In genomic region chr9:51136985-51137384, GRCm38 (mm10) we compare ENCODE assay signal across 10 mouse cellular contexts. TPM values are rescaled to one million over a fixed set of nuclear protein-coding genes. Genes with fewer than 3 reads are reported as not detected.
A peak's percentile ranks its signal among the peaks of the same experiment; 100 is the strongest.
DNase-seq lines count a peak whose midpoint lies in the region; ATAC-seq lines count a peak whose summit lies in the region.
"Had no signal": no experiment of that assay in that cellular context is flagged by ENCODE, and none has a peak within 500 bp of the region (broad histone marks: within the 10 kb centered on the region; RNA-seq: fewer than 3 reads in every experiment).

No protein-coding gene starts in this region.

- H3K4me1 ChIP-seq in hindbrain, embryonic 10.5 days (replicated peaks) = no peaks in the 10 kb centered on the region
- no peaks in the 10 kb centered on the region for H3K4me1 ChIP-seq in hindbrain, embryonic 12.5 days
- H3K4me1 ChIP-seq in embryonic facial prominence, embryonic 10.5 days = no peaks in the 10 kb centered on the region

- H3K36me3 ChIP-seq in hindbrain, embryonic 10.5 days = no peaks in the 10 kb centered on the region
- no peaks in the 10 kb centered on the region for H3K36me3 ChIP-seq in hindbrain, embryonic 12.5 days
- no peaks in the 10 kb centered on the region for H3K36me3 ChIP-seq in embryonic facial prominence, embryonic 10.5 days (replicated peaks)

- ATAC-seq in hindbrain, embryonic 12.5 days (ENCODE audit: low FRiP score) = no peak

- intact Hi-C loops in gastrocnemius, postnatal 36 days (cut with DNase I) = no loop called here

- no peak overlapping the region for H3K4me2 ChIP-seq in hindbrain, embryonic 12.5 days (replicated peaks)

- WGBS in hindbrain, embryonic 10.5 days = 66% methylated on average over 3 of the region's 3 CpGs
- WGBS in hindbrain, embryonic 12.5 days = 70% methylated on average over 3 of the region's 3 CpGs
- WGBS in embryonic facial prominence, embryonic 10.5 days = 60% methylated on average over 3 of the region's 3 CpGs

- no peaks in the 10 kb centered on the region for H3K9me3 ChIP-seq in hindbrain, embryonic 10.5 days
- no peaks in the 10 kb centered on the region for H3K9me3 ChIP-seq in hindbrain, embryonic 12.5 days (replicated peaks)
- H3K9me3 ChIP-seq in embryonic facial prominence, embryonic 10.5 days = no peaks in the 10 kb centered on the region

- H3K27ac ChIP-seq in hindbrain, embryonic 10.5 days = no peak overlapping the region
- H3K27ac ChIP-seq in hindbrain, embryonic 12.5 days = no peak overlapping the region
- H3K27ac ChIP-seq in embryonic facial prominence, embryonic 10.5 days (replicated peaks) = no peak overlapping the region

- peak; percentile 19 for DNase-seq in hindbrain, embryonic 10.5 days (ENCODE audit: low spot score)
- DNase-seq in thymus, postnatal 0 days (ENCODE audit: low spot score) = peak; percentile 33
- DNase-seq in thymus, adult 18-20 months = no peak
- peak; percentile 31 for DNase-seq in embryonic facial prominence, embryonic 10.5 days (ENCODE audit: low spot score)
- peak; percentile 48 for DNase-seq in lung, postnatal 36 days
- no peak for DNase-seq in gastrocnemius, postnatal 36 days
- DNase-seq in MN1 (ENCODE audit: low spot score) = no peak

- H3K4me3 ChIP-seq in hindbrain, embryonic 10.5 days = no peak overlapping the region
- H3K4me3 ChIP-seq in hindbrain, embryonic 12.5 days = no peak overlapping the region
- no peak overlapping the region for H3K4me3 ChIP-seq in embryonic facial prominence, embryonic 10.5 days
- H3K4me3 ChIP-seq: myocyte had no signal

- H3K9ac ChIP-seq in hindbrain, embryonic 12.5 days = no peak overlapping the region

- H3K27me3 ChIP-seq in hindbrain, embryonic 10.5 days (ENCODE audit: insufficient read depth, poor library complexity, severe bottlenecking) = no peaks in the 10 kb centered on the region
- no peaks in the 10 kb centered on the region for H3K27me3 ChIP-seq in hindbrain, embryonic 12.5 days
- no peaks in the 10 kb centered on the region for H3K27me3 ChIP-seq in embryonic facial prominence, embryonic 10.5 days (replicated peaks; ENCODE audit: low read depth, poor library complexity, severe bottlenecking)

RNA-seq across cellular contexts. Expression of gene Gm32742, which starts 28.3 kb away (rescaled TPM):
- polyA plus RNA-seq in hindbrain, embryonic 10.5 days (2016; fragmentation: Nextera tagmentation; extraction: Ambion mirVana) = 0.03 TPM in 1 of 2 replicates, not detected in the other
- 0.05 and 0.06 TPM in 2 replicates for polyA plus RNA-seq in hindbrain, embryonic 12.5 days (2016; fragmentation: Nextera tagmentation; extraction: Ambion mirVana)
- polyA plus RNA-seq in thymus, postnatal 0 days (2015; fragmentation: Nextera tagmentation; extraction: Ambion mirVana) = 0.23 and 0.33 TPM in 2 replicates
- polyA plus RNA-seq in embryonic facial prominence, embryonic 10.5 days (2016; fragmentation: Nextera tagmentation; extraction: Ambion mirVana) = 0.01 TPM in 2 replicates
- not detected for total RNA-seq in gastrocnemius, postnatal 36 days (2021)

RNA-seq across cellular contexts. Expression of gene 4833427G06Rik, which starts 35.1 kb away (rescaled TPM):
- polyA plus RNA-seq in hindbrain, embryonic 10.5 days (2016; fragmentation: Nextera tagmentation; extraction: Ambion mirVana) = 0.45 and 2.1 TPM in 2 replicates
- polyA plus RNA-seq in hindbrain, embryonic 12.5 days (2016; fragmentation: Nextera tagmentation; extraction: Ambion mirVana) = 1.3 and 1.9 TPM in 2 replicates
- polyA plus RNA-seq in thymus, postnatal 0 days (2015; fragmentation: Nextera tagmentation; extraction: Ambion mirVana) = 0.95 and 1.1 TPM in 2 replicates
- not detected in 2 replicates for polyA plus RNA-seq in embryonic facial prominence, embryonic 10.5 days (2016; fragmentation: Nextera tagmentation; extraction: Ambion mirVana)
- not detected for total RNA-seq in gastrocnemius, postnatal 36 days (2021)
- polyA plus RNA-seq: large intestine, adult 2 months had no signal

Comparison
In these comparisons a context has a peak if more than half of its experiments do, and no peak if none do; other contexts are left out.
1. DNase-seq: peak in hindbrain, embryonic 10.5 days (single experiment), thymus, postnatal 0 days (single experiment), embryonic facial prominence, embryonic 10.5 days (single experiment) and lung, postnatal 36 days (single experiment); none in thymus, adult 18-20 months (0 of 2), gastrocnemius, postnatal 36 days (0 of 2) and MN1 (single experiment).